In genomic region chr3:79158254-79158653, GRCm38 (mm10) we compare ENCODE assay signal across 22 mouse cellular contexts.
DNase-seq lines count a peak whose midpoint lies in the region; TF ChIP-seq lines count a peak whose summit lies in the region.
"Had no signal": no experiment of that assay in that cellular context is flagged by ENCODE, and none has a peak within 500 bp of the region (broad histone marks: within the 10 kb centered on the region; RNA-seq: fewer than 3 reads in every experiment).

No protein-coding gene starts in this region.

- peaks cover 35% of the 10 kb centered on the region for H3K4me1 ChIP-seq in bone marrow macrophage, adult 2 months (ENCODE audit: control insufficient read depth, insufficient read depth, low read length)

- intact Hi-C loops in left cerebral cortex, adult 2 months (cut with DNase I) = no loop called here
- intact Hi-C loops in left cerebral cortex, postnatal 10 days (cut with DNase I) = no loop called here

- 0 out of 2 replicates have a peak overlapping the region, but pooled peaks have one; percentile 24 for H3K27ac ChIP-seq in left cerebral cortex, adult 2 months
- H3K27ac ChIP-seq in bone marrow macrophage, adult 2 months (ENCODE audit: insufficient read depth, low read depth, low read length) = peak overlapping the region; percentile 70
- H3K27ac ChIP-seq in macrophage = peak overlapping the region; percentile 51
- H3K27ac ChIP-seq: forebrain, embryonic 12.5 days; heart, embryonic 15.5 days; hindbrain, embryonic 12.5 days; hindbrain, postnatal 0 days; intestine, embryonic 15.5 days; limb, embryonic 13.5 days; liver, embryonic 13.5 days had no signal

- no peak for DNase-seq in left cerebral cortex, adult 2 months (ENCODE audit: extremely low spot score in 1 of 2, low spot score in 2 of 2)
- no peak for DNase-seq in left cerebral cortex, postnatal 10 days (ENCODE audit: extremely low spot score in 1 of 2, low spot score in 2 of 2)
- no peak for DNase-seq in cerebellum, adult 11 months
- DNase-seq in embryo, embryonic 10.5 days (ENCODE audit: low spot score) = no peak
- DNase-seq: adrenal gland, postnatal 10 days; cerebellum, adult 11-12 months; cerebellum, adult 9-11 months; heart, postnatal 36 days; kidney, adult 8-10 months; kidney, postnatal 10 days; liver, embryonic 13.5 days; lung, adult 18-20 months; retina, postnatal 1 day; right cerebral cortex, postnatal 14 days had no signal

- no peak for TF ChIP-seq CTCF in left cerebral cortex, adult 2 months (IDR thresholded peaks at IDR 0.05)
- TF ChIP-seq CTCF in bone marrow macrophage, adult 2 months (IDR thresholded peaks at IDR 0.05; ENCODE audit: low read depth, low read length) = no peak

- H3K4me3 ChIP-seq in left cerebral cortex, adult 2 months = no peak overlapping the region
- no peak overlapping the region for H3K4me3 ChIP-seq in bone marrow macrophage, adult 2 months (ENCODE audit: insufficient read depth, low read length)
- H3K4me3 ChIP-seq in macrophage (ENCODE audit: inconsistent target) = no peak overlapping the region
- H3K4me3 ChIP-seq: forebrain, embryonic 12.5 days; heart, embryonic 15.5 days; hindbrain, embryonic 12.5 days; intestine, embryonic 15.5 days; limb, embryonic 13.5 days; liver, embryonic 13.5 days had no signal

- TF ChIP-seq POLR2A in bone marrow macrophage, adult 2 months (IDR thresholded peaks at IDR 0.05; ENCODE audit: borderline replicate concordance, low read depth, low read length) = no peak

- peaks cover 41% of the 10 kb centered on the region for H3K79me2 ChIP-seq in macrophage (ENCODE audit: inconsistent target)

- H3K36me3 ChIP-seq in macrophage (ENCODE audit: inconsistent target) = no peaks in the 10 kb centered on the region
- H3K36me3 ChIP-seq: forebrain, embryonic 12.5 days; heart, embryonic 15.5 days; hindbrain, embryonic 12.5 days; intestine, embryonic 15.5 days; limb, embryonic 13.5 days; liver, embryonic 13.5 days had no signal
